Mouse (Mus musculus) MEL (cell line): Measurements from ENCODE around the gene Get4. TPM values are rescaled to one million over a fixed set of nuclear protein-coding genes. Genes with fewer than 3 reads are reported as not detected.

ENCODE experiments used
- DNase-seq: peaks from one replicate; pipeline ENCODE4 v3.0.0; 2011; ENCODE audit warnings: low read depth, low spot score
- H3K27ac ChIP-seq: 2 replicates; pipeline ENCODE4 v1.5.1; 2012; ENCODE audit warnings: low read depth, mild to moderate bottlenecking, control low read depth, low read length, moderate library complexity; ENCODE audit not compliant: control insufficient read depth
- H3K27me3 ChIP-seq, 2 experiments: fragments of 150-350 bp in 1 of 2; sonication (generic) in 1 of 2; 2 replicates each; pipeline ENCODE4 v1.6.1; 2012; ENCODE audit warnings: low read length in 2 of 2, mild to moderate bottlenecking in 2 of 2, improper control_type of control experiment in 1 of 2, moderate library complexity in 1 of 2; ENCODE audit not compliant: insufficient read depth in 2 of 2, control insufficient read depth in 1 of 2
- H3K36me3 ChIP-seq, 2 experiments: 2 replicates each; pipeline ENCODE4 v1.6.1; 2012 to 2014; ENCODE audit warnings: low read length in 2 of 2, improper control_type of control experiment in 1 of 2, inconsistent platforms in 1 of 2, mild to moderate bottlenecking in 1 of 2; ENCODE audit not compliant: insufficient read depth in 2 of 2, control insufficient read depth in 1 of 2
- H3K4me1 ChIP-seq, 2 experiments: fragments of 150-350 bp in 1 of 2; sonication (generic) in 1 of 2; 2 replicates each; pipeline ENCODE4 v1.6.1; 2012; ENCODE audit warnings: low read length in 2 of 2, improper control_type of control experiment in 1 of 2, mild to moderate bottlenecking in 1 of 2; ENCODE audit not compliant: insufficient read depth in 2 of 2, control insufficient read depth in 1 of 2
- H3K4me3 ChIP-seq, 2 experiments: fragments of 150-350 bp in 1 of 2; sonication (generic) in 1 of 2; 2 replicates each; pipeline ENCODE4 v1.5.1; 2012; ENCODE audit warnings: low read depth in 2 of 2, low read length in 2 of 2, mild to moderate bottlenecking in 2 of 2, moderate library complexity in 2 of 2, control low read depth in 1 of 2, improper control_type of control experiment in 1 of 2; ENCODE audit not compliant: control insufficient read depth in 1 of 2, insufficient read depth in 1 of 2
- H3K79me2 ChIP-seq: 2 replicates; pipeline ENCODE4 v1.6.1; 2012; ENCODE audit warnings: mild to moderate bottlenecking, low read length, moderate library complexity; ENCODE audit not compliant: control insufficient read depth, poor library complexity, insufficient read depth
- H3K9ac ChIP-seq: 2 replicates; pipeline ENCODE4 v1.6.1; 2012; ENCODE audit warnings: low read depth, mild to moderate bottlenecking, control low read depth, low read length, moderate library complexity; ENCODE audit not compliant: control insufficient read depth, poor library complexity, severe bottlenecking
- H3K9me3 ChIP-seq: fragments of 150-350 bp; sonication (generic); replicated peaks from 2 replicates; pipeline ENCODE4 v1.6.1; 2012; ENCODE audit warnings: mild to moderate bottlenecking, low read length, improper control_type of control experiment, moderate library complexity; ENCODE audit not compliant: insufficient read depth
- CHD1 ChIP-seq: IDR thresholded peaks from 2 replicates; pipeline ENCODE4 v1.6.1; 2012; ENCODE audit warnings: low read depth, mild to moderate bottlenecking, inconsistent platforms, low read length, improper control_type of control experiment
- CTCF ChIP-seq, 3 experiments: IDR thresholded peaks in 2 of 3; conservative IDR thresholded peaks in 1 of 3; 2 replicates each; pipeline ENCODE4 v1.5.1; 2011 to 2012; ENCODE audit warnings: low read length in 3 of 3, low read depth in 2 of 3, mild to moderate bottlenecking in 2 of 3, improper control_type of control experiment in 1 of 3, inconsistent platforms in 1 of 3, mixed read lengths in 1 of 3, moderate library complexity in 1 of 3; ENCODE audit not compliant: control insufficient read depth in 1 of 3, insufficient read depth in 1 of 3, poor library complexity in 1 of 3, severe bottlenecking in 1 of 3
- ETS1 ChIP-seq: IDR thresholded peaks from 2 replicates; pipeline ENCODE4 v1.6.1; 2012; ENCODE audit warnings: low read depth, mild to moderate bottlenecking, inconsistent platforms, low read length, improper control_type of control experiment, moderate library complexity
- GABPA ChIP-seq: IDR thresholded peaks from 2 replicates; pipeline ENCODE4 v1.6.1; 2012; ENCODE audit warnings: low read depth, mild to moderate bottlenecking, inconsistent platforms, low read length, improper control_type of control experiment, moderate library complexity
- GATA1 ChIP-seq: IDR thresholded peaks from 2 replicates; pipeline ENCODE4 v1.6.1; 2011; ENCODE audit warnings: low read depth, low read length, improper control_type of control experiment
- JUND ChIP-seq: IDR thresholded peaks from 2 replicates; pipeline ENCODE4 v1.6.1; 2011; ENCODE audit warnings: low read depth, mild to moderate bottlenecking, improper control_type of control experiment, low read length
- MAFK ChIP-seq: IDR thresholded peaks from 2 replicates; pipeline ENCODE4 v1.6.1; 2011; ENCODE audit warnings: low read depth, mild to moderate bottlenecking, low read length, improper control_type of control experiment, borderline replicate concordance
- MAZ ChIP-seq: IDR thresholded peaks from 2 replicates; pipeline ENCODE4 v1.6.1; 2012; ENCODE audit warnings: low read depth, mild to moderate bottlenecking, inconsistent platforms, low read length, improper control_type of control experiment
- MEF2A ChIP-seq: IDR thresholded peaks from 2 replicates; pipeline ENCODE4 v1.6.1; 2014; ENCODE audit warnings: low read depth, mild to moderate bottlenecking, inconsistent platforms, low read length, improper control_type of control experiment; ENCODE audit not compliant: poor library complexity, insufficient replicate concordance, severe bottlenecking; ENCODE audit errors: extremely low read depth
- MYB ChIP-seq: IDR thresholded peaks from 2 replicates; pipeline ENCODE4 v1.6.1; 2011; ENCODE audit warnings: mild to moderate bottlenecking, low read depth, low read length, improper control_type of control experiment
- MYC ChIP-seq: IDR thresholded peaks from 2 replicates; pipeline ENCODE4 v1.6.1; 2011; ENCODE audit warnings: low read depth, mild to moderate bottlenecking, low read length, improper control_type of control experiment, moderate library complexity
- NELFE ChIP-seq: IDR thresholded peaks from 2 replicates; pipeline ENCODE4 v1.6.1; 2011; ENCODE audit warnings: low read depth, low read length, improper control_type of control experiment
- POLR2A ChIP-seq, 2 experiments: IDR thresholded peaks; 2 replicates each; pipeline ENCODE4 v1.6.1; 2011 to 2012; ENCODE audit warnings: low read length in 2 of 2, mild to moderate bottlenecking in 2 of 2, control low read depth in 1 of 2, improper control_type of control experiment in 1 of 2, low read depth in 1 of 2, moderate library complexity in 1 of 2; ENCODE audit not compliant: control insufficient read depth in 1 of 2, insufficient read depth in 1 of 2, poor library complexity in 1 of 2
- POLR2AphosphoS2 ChIP-seq: IDR thresholded peaks from 2 replicates; pipeline ENCODE4 v1.6.1; 2011; ENCODE audit warnings: low read length, improper control_type of control experiment
- RCOR1 ChIP-seq: IDR thresholded peaks from 2 replicates; pipeline ENCODE4 v1.6.1; 2012; ENCODE audit warnings: low read depth, mild to moderate bottlenecking, inconsistent platforms, low read length, improper control_type of control experiment
- SMC3 ChIP-seq: IDR thresholded peaks from 2 replicates; pipeline ENCODE4 v1.6.1; 2011; ENCODE audit warnings: low read depth, low read length, improper control_type of control experiment
- TBP ChIP-seq: IDR thresholded peaks from 2 replicates; pipeline ENCODE4 v1.8.0; 2011; ENCODE audit warnings: low read depth, low read length, improper control_type of control experiment
- TCF12 ChIP-seq: IDR thresholded peaks from 2 replicates; pipeline ENCODE4 v1.6.1; 2014; ENCODE audit warnings: low read depth, mild to moderate bottlenecking, inconsistent platforms, low read length, improper control_type of control experiment, moderate library complexity
- UBTF ChIP-seq: IDR thresholded peaks from 2 replicates; pipeline ENCODE4 v1.6.1; 2012; ENCODE audit warnings: low read depth, mild to moderate bottlenecking, inconsistent platforms, low read length, improper control_type of control experiment, moderate library complexity, borderline replicate concordance; ENCODE audit not compliant: insufficient read depth
- USF1 ChIP-seq: IDR thresholded peaks from 2 replicates; pipeline ENCODE4 v1.6.1; 2014; ENCODE audit warnings: low read depth, mild to moderate bottlenecking, inconsistent platforms, low read length, improper control_type of control experiment, moderate library complexity
- ZC3H11A ChIP-seq: IDR thresholded peaks from 2 replicates; pipeline ENCODE4 v1.6.1; 2012; ENCODE audit warnings: low read depth, mild to moderate bottlenecking, inconsistent platforms, low read length, improper control_type of control experiment
- ZKSCAN1 ChIP-seq: IDR thresholded peaks from 2 replicates; pipeline ENCODE4 v1.6.1; 2012; ENCODE audit warnings: low read depth, mild to moderate bottlenecking, inconsistent platforms, low read length, improper control_type of control experiment, moderate library complexity
- ZMIZ1 ChIP-seq: IDR thresholded peaks from 2 replicates; pipeline ENCODE4 v1.6.1; 2012; ENCODE audit warnings: low read depth, mild to moderate bottlenecking, inconsistent platforms, low read length, improper control_type of control experiment, moderate library complexity
- polyA plus RNA-seq, 2 experiments: library from polyadenylated mRNA; stranded (reverse) in 1 of 2; unstranded in 1 of 2; fragments of >175 nt in 1 of 2; fragments of >200 nt in 1 of 2; gene quantifications; 2 replicates each; pipeline versions ENCODE4 v1.2.1 to v1.2.4; 2012; ENCODE audit warnings: low replicate concordance in 2 of 2, low read depth in 1 of 2; ENCODE audit not compliant: insufficient read length in 2 of 2, insufficient read depth in 1 of 2, missing spikeins in 1 of 2
- total RNA-seq: library from RNA; depleted of rRNA; stranded (reverse); fragments of 300-350 nt; gene quantifications from 2 replicates; pipeline ENCODE4 v1.2.3, GENCODE M21; 2012

Get4 gene
- total and polyA plus RNA-seq, 3 experiments = 117 to 180 TPM; not detected in 1

GRCm38 (mm10) chr5:139285383-139286067 is 33.4 kb downstream of the Get4 start:
- no peak for DNase-seq
- Histone ChIP-seq H3K4me3 (no peak overlapping the region), H3K79me2 (no peaks in the 10 kb centered on the region), H3K4me1 (peaks cover 5 to 24% of the 10 kb centered on the region in 2 experiments), H3K27me3 (no peaks in the 10 kb centered on the region), H3K9ac (no peak overlapping the region), H3K27ac (no peak overlapping the region), H3K9me3 (no peaks in the 10 kb centered on the region), H3K36me3 (peaks cover 0 to 21% of the 10 kb centered on the region in 2 experiments; a peak in 2 of 4 replicates)
- TF ChIP-seq POLR2AphosphoS2 = no peak
- TF ChIP-seq ZKSCAN1 = no peak
- no peak for TF ChIP-seq TCF12
- no peak for TF ChIP-seq CHD1
- TF ChIP-seq SMC3 = no peak
- TF ChIP-seq UBTF = no peak
- no peak for TF ChIP-seq POLR2A (IDR thresholded peaks at IDR 0.05; ENCODE audit: control insufficient read depth in 1 of 2, insufficient read depth in 1 of 2, low read depth in 1 of 2, low read length in 2 of 2, poor library complexity in 1 of 2)
- no peak for TF ChIP-seq GATA1
- TF ChIP-seq MAFK = no peak
- no peak for TF ChIP-seq MEF2A
- no peak for TF ChIP-seq ZC3H11A
- TF ChIP-seq USF1 = no peak
- no peak for TF ChIP-seq ZMIZ1
- no peak for TF ChIP-seq CTCF (IDR thresholded peaks at IDR 0.05 in 2 of 3, conservative IDR thresholded peaks at IDR 0.05 in 1 of 3; ENCODE audit: control insufficient read depth in 1 of 3, insufficient read depth in 1 of 3, low read depth in 2 of 3, low read length in 3 of 3, poor library complexity in 1 of 3, severe bottlenecking in 1 of 3)
- TF ChIP-seq MAZ = no peak
- no peak for TF ChIP-seq RCOR1

- H3K36me3 ChIP-seq = peaks cover 0 to 21% of the 10 kb centered on the region in 2 experiments; a peak in 2 of 4 replicates
- no peaks in the 10 kb centered on the region for H3K27me3 ChIP-seq
- DNase-seq = no peak
- H3K4me1 ChIP-seq = peaks cover 5 to 24% of the 10 kb centered on the region in 2 experiments
- no peak overlapping the region for H3K4me3 ChIP-seq
- H3K9me3 ChIP-seq = no peaks in the 10 kb centered on the region
- H3K79me2 ChIP-seq = no peaks in the 10 kb centered on the region
- peak overlapping the region; percentile 49 for H3K9ac ChIP-seq
- H3K27ac ChIP-seq = peak overlapping the region; percentile 96
- TF ChIP-seq CHD1 (no peak), GABPA (no peak), ZMIZ1 (no peak), MYC (no peak), MYB (no peak), NELFE (no peak), TBP (no peak), USF1 (no peak), MAZ (no peak), GATA1 (no peak), ETS1 (no peak), JUND (no peak)
Observed at GRCm38 (mm10) chr5:139286142-139286941, 34.2 kb downstream of the Get4 start.
